Mouse (Mus musculus) bone marrow, adult 2 months (tissue): Measurements from ENCODE around the gene Tshz2.

Experiments used
- CTCF ChIP-seq: fragments of 200-500 bp; IDR thresholded peaks from 2 replicates; pipeline ENCODE4 v1.5.1; 2011; ENCODE audit warnings: low read length, control low read depth; ENCODE audit not compliant: control insufficient read depth, insufficient read depth
- POLR2A ChIP-seq: fragments of 200-500 bp; IDR thresholded peaks from 2 replicates; pipeline ENCODE4 v1.6.1; 2011; ENCODE audit warnings: low read depth, mild to moderate bottlenecking, control low read depth, low read length, borderline replicate concordance; ENCODE audit not compliant: control insufficient read depth

DNA sequence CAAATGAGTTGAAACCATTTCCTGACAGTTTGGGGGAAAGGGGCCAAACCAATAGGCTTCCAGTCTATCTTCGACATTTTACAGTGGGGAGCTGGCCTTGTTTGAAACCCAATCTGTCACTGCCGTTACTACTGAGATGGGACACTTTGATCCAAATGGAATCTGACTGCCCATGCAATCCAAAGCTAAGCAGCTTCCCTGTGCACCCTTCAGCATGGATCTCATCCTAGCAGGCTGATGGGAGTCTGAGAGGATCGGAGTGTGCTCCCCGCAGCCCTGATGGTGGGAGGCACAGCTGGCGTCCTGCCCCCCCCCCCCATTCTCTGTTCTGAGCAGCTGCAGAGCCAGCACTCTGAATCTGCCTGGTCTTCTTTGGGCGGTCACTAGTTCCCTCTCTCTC, 384.5 kb downstream of the Tshz2 start:
- TF ChIP-seq POLR2A = no peak
- TF ChIP-seq CTCF = no peak
